8 mouse cellular contexts compared by ENCODE assay signal in the genomic region with DNA sequence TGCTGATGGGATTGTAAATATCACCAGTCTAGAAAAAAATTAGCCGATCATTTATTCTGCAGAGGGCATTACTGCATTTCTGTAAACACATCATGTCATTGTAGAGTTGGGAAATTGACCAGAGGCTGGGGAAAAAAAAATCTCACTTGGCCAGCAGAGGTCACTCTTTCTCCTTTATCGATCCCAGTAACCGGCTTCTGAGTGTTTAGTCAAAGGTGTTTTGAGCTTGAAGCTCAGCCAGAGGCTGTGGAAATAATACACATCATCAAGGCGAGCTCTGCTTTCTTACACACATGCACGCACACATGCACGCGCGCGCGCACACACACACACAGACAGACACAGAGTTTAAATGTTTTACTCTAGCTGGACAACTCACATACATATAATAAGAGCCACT.
DNase-seq lines count a peak whose midpoint lies in the region; ATAC-seq and TF ChIP-seq lines count a peak whose summit lies in the region.

No protein-coding gene starts in this region.

- no peaks in the 10 kb centered on the region for H3K36me3 ChIP-seq in hindbrain, embryonic 10.5 days
- no peaks in the 10 kb centered on the region for H3K36me3 ChIP-seq in hindbrain, embryonic 13.5 days
- no peaks in the 10 kb centered on the region for H3K36me3 ChIP-seq in stomach, postnatal 0 days (ENCODE audit: control insufficient read depth, insufficient read depth, low read length)

- H3K27me3 ChIP-seq in hindbrain, embryonic 10.5 days (ENCODE audit: insufficient read depth, poor library complexity, severe bottlenecking): peaks cover 22% of the 10 kb centered on the region
- 0 out of 2 replicates have a peak, but pooled peaks cover 14% of the 10 kb centered on the region for H3K27me3 ChIP-seq in hindbrain, embryonic 13.5 days
- H3K27me3 ChIP-seq in Patski: peaks cover 3% of the 10 kb centered on the region
- no peaks in the 10 kb centered on the region for H3K27me3 ChIP-seq in stomach, postnatal 0 days (ENCODE audit: control insufficient read depth, insufficient read depth, low read length)

- no peak overlapping the region for H3K4me2 ChIP-seq in hindbrain, embryonic 13.5 days
- H3K4me2 ChIP-seq in stomach, postnatal 0 days (replicated peaks; ENCODE audit: low read depth): no peak overlapping the region

- ATAC-seq in hindbrain, embryonic 13.5 days (ENCODE audit: low FRiP score): no peak
- peak; percentile 61 for ATAC-seq in Patski
- ATAC-seq in stomach, postnatal 0 days (ENCODE audit: low FRiP score, low TSS enrichment): no peak

- in situ Hi-C loops in Patski (cut with MboI; ENCODE audit: low pct_unique_long_range_greater_than_20kb): loop anchor here (5.0 to 25.0 kb wide), 2 partner anchors 1435 to 1865 kb away; a partner anchor contains a TSS

- POLR2A ChIA-PET in Patski (lab: Charles Lee): no interaction called here

- H3K9me3 ChIP-seq in hindbrain, embryonic 10.5 days: no peaks in the 10 kb centered on the region
- H3K9me3 ChIP-seq in hindbrain, embryonic 13.5 days: no peaks in the 10 kb centered on the region
- H3K9me3 ChIP-seq in stomach, postnatal 0 days (ENCODE audit: control insufficient read depth, low read length): no peaks in the 10 kb centered on the region

- H3K4me3 ChIP-seq in hindbrain, embryonic 10.5 days: no peak overlapping the region
- H3K4me3 ChIP-seq in hindbrain, embryonic 13.5 days: no peak overlapping the region
- no peak overlapping the region for H3K4me3 ChIP-seq in stomach, postnatal 0 days (ENCODE audit: low read depth, low read length)

- no peak overlapping the region for H3K9ac ChIP-seq in hindbrain, embryonic 13.5 days
- no peak overlapping the region for H3K9ac ChIP-seq in stomach, postnatal 0 days (ENCODE audit: low read length)

- DNase-seq in hindbrain, embryonic 10.5 days (ENCODE audit: low spot score): peak; percentile 69
- DNase-seq in Patski (ENCODE audit: low read depth, low spot score): no peak
- DNase-seq in cerebellum, postnatal 36 days: peak; percentile 57 to 73
- peak; percentile 44 for DNase-seq in gastrocnemius, postnatal 10 days
- peak; percentile 60 to 84 for DNase-seq in layer of hippocampus, adult 8-10 months (ENCODE audit: low spot score in 2 of 2)
- peak; percentile 61 for DNase-seq in lung, postnatal 25 days (ENCODE audit: low spot score)
- peak; percentile 70 for DNase-seq in stomach, postnatal 0 days (ENCODE audit: low spot score)

- H3K4me1 ChIP-seq in hindbrain, embryonic 10.5 days (replicated peaks): peaks cover 18% of the 10 kb centered on the region
- peaks cover 11% of the 10 kb centered on the region for H3K4me1 ChIP-seq in hindbrain, embryonic 13.5 days (replicated peaks)
- H3K4me1 ChIP-seq in stomach, postnatal 0 days (replicated peaks; ENCODE audit: control insufficient read depth, insufficient read depth): no peaks in the 10 kb centered on the region

- no peak overlapping the region for H3K27ac ChIP-seq in hindbrain, embryonic 10.5 days
- no peak overlapping the region for H3K27ac ChIP-seq in hindbrain, embryonic 13.5 days
- no peak overlapping the region for H3K27ac ChIP-seq in stomach, postnatal 0 days (replicated peaks)

- CTCF ChIA-PET in Patski (lab: Charles Lee): interaction anchor here (0.9 to 3.5 kb wide), 10 partner anchors 15 to 1938 kb away, joined by 3 to 17 read pairs (median 4); no protein-coding TSS in a partner anchor

- WGBS in hindbrain, embryonic 10.5 days: 20% methylated on average over 10 of the region's 10 CpGs
- WGBS in hindbrain, embryonic 13.5 days: 17% methylated on average over 10 of the region's 10 CpGs
- 8% methylated on average over 10 of the region's 10 CpGs for WGBS in stomach, postnatal 0 days

- TF ChIP-seq EP300 in stomach, postnatal 0 days (optimal IDR thresholded peaks at IDR 0.05): no peak

- TF ChIP-seq CTCF in Patski (IDR thresholded peaks at IDR 0.05): peak; percentile 75
- TF ChIP-seq CTCF in stomach, postnatal 0 days (IDR thresholded peaks at IDR 0.05; ENCODE audit: low read depth): peak; percentile 81
